Mouse (Mus musculus): ENCODE results near the gene Acsf2.

DNA sequence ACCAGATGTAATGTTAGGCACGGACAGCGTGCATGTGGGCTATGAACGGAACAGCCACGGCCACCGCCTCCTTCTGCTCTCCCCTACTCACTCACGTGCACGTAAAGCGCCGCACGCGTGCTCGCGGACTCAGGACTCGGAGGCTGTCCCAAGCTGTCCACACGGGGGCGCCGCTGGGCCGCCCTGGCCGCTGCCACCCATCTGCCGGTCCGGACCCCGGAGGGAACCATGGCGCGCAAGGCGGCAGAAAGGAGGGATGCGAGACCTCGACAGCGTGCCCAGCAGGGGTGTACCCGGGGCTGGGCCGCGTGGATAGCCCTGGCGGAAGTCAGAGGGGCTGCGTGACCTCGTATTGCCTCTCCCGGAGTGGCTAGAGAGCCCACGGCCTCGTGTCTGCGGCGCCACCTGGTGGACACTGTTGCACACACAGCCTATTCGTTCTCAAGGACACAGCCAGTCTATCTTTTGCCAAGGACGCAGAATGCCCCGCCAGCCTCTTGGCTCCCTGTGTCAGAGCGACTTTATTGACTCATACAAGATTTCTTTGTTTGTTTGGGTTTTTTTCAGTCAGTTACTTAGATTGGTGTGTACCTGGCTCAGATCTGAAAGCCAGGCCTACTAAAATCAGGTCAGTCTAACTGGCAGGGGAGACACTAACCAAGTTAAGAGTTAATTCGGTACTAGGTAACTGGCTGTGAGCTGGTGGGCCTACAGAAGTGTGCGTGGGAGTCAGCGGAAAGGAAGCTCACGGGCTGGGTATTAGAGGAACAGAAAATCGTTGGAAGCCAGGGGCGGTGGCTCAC is 52.6 kb downstream of the Acsf2 start, which contains the start of gene Rsad1:
- TF ChIP-seq CTCF (conservative IDR thresholded peaks at IDR 0.05; ENCODE audit: low read length) (peak; percentile 54), POU5F1 (IDR thresholded peaks at IDR 0.05; ENCODE audit: borderline replicate concordance, low read length) (no peak), NANOG (IDR thresholded peaks at IDR 0.05; ENCODE audit: borderline replicate concordance, low read length) (no peak)
